Mouse (Mus musculus): ENCODE measurements around the gene Ubxn10.

Gene Ubxn10

GRCm38 (mm10) chr4:138734105-138734504, 2.9 kb downstream of the Ubxn10 start:
- DNase-seq (ENCODE audit: low spot score), result no peak

GRCm38 (mm10) chr4:138729018-138729703, 7.8 kb downstream of the Ubxn10 start:
- DNase-seq (ENCODE audit: low spot score), result no peak

- DNase-seq (ENCODE audit: low spot score), result no peak
These were observed 11.2 kb downstream of the Ubxn10 start for GRCm38 (mm10) chr4:138725751-138726150.

GRCm38 (mm10) chr4:138725127-138725461, 11.9 kb downstream of the Ubxn10 start:
- peak; percentile 61 for DNase-seq (ENCODE audit: low spot score)

GRCm38 (mm10) chr4:138724354-138725126, 12.4 kb downstream of the Ubxn10 start, which contains the start of gene Pla2g2c:
Gene Pla2g2c, plus strand, starts transcription at chr4:138724792.
- no peak for DNase-seq (ENCODE audit: low spot score)

GRCm38 (mm10) chr4:138723493-138724281, 13.3 kb downstream of the Ubxn10 start:
- no peak for DNase-seq (ENCODE audit: low spot score)

GRCm38 (mm10) chr4:138719264-138719596, 17.7 kb downstream of the Ubxn10 start:
- no peak for DNase-seq (ENCODE audit: low spot score)

GRCm38 (mm10) chr4:138718586-138719263, 18.2 kb downstream of the Ubxn10 start:
- DNase-seq (ENCODE audit: low spot score), result no peak

- DNase-seq (ENCODE audit: low spot score), result no peak
These were observed 20.3 kb downstream of the Ubxn10 start for GRCm38 (mm10) chr4:138716697-138717096.

- DNase-seq (ENCODE audit: low spot score), result no peak
These were observed 22.8 kb downstream of the Ubxn10 start for GRCm38 (mm10) chr4:138714186-138714585.

- no peak for DNase-seq (ENCODE audit: low spot score)
These were observed 24.3 kb downstream of the Ubxn10 start for GRCm38 (mm10) chr4:138712621-138713020.

- no peak for DNase-seq (ENCODE audit: low spot score)
These were observed 24.9 kb downstream of the Ubxn10 start for GRCm38 (mm10) chr4:138712096-138712495.

- DNase-seq (ENCODE audit: low spot score), result no peak
These were observed 25.7 kb downstream of the Ubxn10 start for GRCm38 (mm10) chr4:138711051-138711820.

- no peak for DNase-seq (ENCODE audit: low spot score)
These were observed 26.3 kb downstream of the Ubxn10 start for GRCm38 (mm10) chr4:138710633-138711032.

- DNase-seq (ENCODE audit: low spot score), result no peak
These were observed 27.0 kb downstream of the Ubxn10 start for GRCm38 (mm10) chr4:138709944-138710343.

GRCm38 (mm10) chr4:138709246-138709645, 27.7 kb downstream of the Ubxn10 start:
- DNase-seq (ENCODE audit: low spot score), result no peak

GRCm38 (mm10) chr4:138708636-138709035, 28.3 kb downstream of the Ubxn10 start:
- no peak for DNase-seq (ENCODE audit: low spot score)

GRCm38 (mm10) chr4:138706620-138707019, 30.3 kb downstream of the Ubxn10 start:
- DNase-seq (ENCODE audit: low spot score), result no peak

GRCm38 (mm10) chr4:138704169-138704568, 32.8 kb downstream of the Ubxn10 start:
- no peak for DNase-seq (ENCODE audit: low spot score)

- DNase-seq (ENCODE audit: low spot score), result no peak
These were observed 33.4 kb downstream of the Ubxn10 start for GRCm38 (mm10) chr4:138703591-138703990.

- no peak for DNase-seq (ENCODE audit: low spot score)
These were observed 34.4 kb downstream of the Ubxn10 start for GRCm38 (mm10) chr4:138702528-138702927.

Measured in ovary, adult 18-20 months (tissue).